Mouse (Mus musculus): ENCODE data around the gene Gtdc1.

DNA sequence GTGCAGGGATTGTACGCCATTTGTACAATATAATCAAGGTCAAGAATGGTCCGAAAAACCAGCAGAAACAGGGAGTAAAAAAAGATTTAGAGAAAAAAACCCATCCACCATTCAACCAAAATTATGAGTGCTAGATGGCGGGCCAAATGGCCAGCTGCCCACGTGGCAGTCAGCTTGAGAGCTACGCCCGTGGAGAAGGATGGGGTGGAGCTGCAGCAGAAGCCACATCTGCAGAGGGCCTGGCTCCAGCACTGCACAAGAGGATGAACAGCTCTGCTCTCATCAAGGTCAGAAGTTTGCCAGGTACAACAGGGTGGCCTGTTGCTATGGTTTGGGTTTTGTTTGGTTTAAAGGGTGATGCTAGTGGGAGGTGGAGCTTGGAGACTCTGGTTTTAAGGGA, 281.1 kb downstream of the Gtdc1 start:
- no peak for TF ChIP-seq POLR2A (IDR thresholded peaks at IDR 0.05; ENCODE audit: insufficient read depth, low read depth, low read length)
- no peak for TF ChIP-seq EP300 (IDR thresholded peaks at IDR 0.05; ENCODE audit: insufficient read depth, low read depth, low read length)
- no peak for TF ChIP-seq CTCF (IDR thresholded peaks at IDR 0.05)
